Mouse (Mus musculus): ENCODE measurements around the gene Pram1. TPM values are rescaled to one million over a fixed set of nuclear protein-coding genes. Genes with fewer than 3 reads are reported as not detected.
"Not testable (repeated sequence)": the region's sequence is repeated elsewhere in the genome, so short reads cannot be mapped to it uniquely, and the experiment has no call there.

Pram1 gene
- 0.80 TPM in 1 of 2 replicates, not detected in the other for polyA plus RNA-seq (2015; fragmentation: Nextera tagmentation; extraction: Ambion mirVana)

GRCm38 (mm10) chr17:33637516-33638276 is at the start of gene Pram1:
TSS of gene Pram1 (plus strand) at chr17:33638056.
- H3K4me1 ChIP-seq, result no peaks in the 10 kb centered on the region
- no peaks in the 10 kb centered on the region for H3K27me3 ChIP-seq
- no peak for ATAC-seq (replicated peaks; ENCODE audit: low FRiP score)
- H3K4me2 ChIP-seq, result no peak within 1 kb of the TSS
- peaks cover 23% of the 10 kb centered on the region; the same call in 1 of the 2 replicates for H3K36me3 ChIP-seq
- WGBS, result 73% methylated on average over 4 of the region's 4 CpGs
- H3K9me3 ChIP-seq (replicated peaks), result no peaks in the 10 kb centered on the region
- no peak within 1 kb of the TSS for H3K4me3 ChIP-seq (replicated peaks)
- no peak within 1 kb of the TSS for H3K9ac ChIP-seq
- no peak within 1 kb of the TSS for H3K27ac ChIP-seq

GRCm38 (mm10) chr17:33597271-33597670 is 40.6 kb upstream of the Pram1 start:
- Histone ChIP-seq H3K4me2 (no peak overlapping the region), H3K36me3 (no peaks in the 10 kb centered on the region), H3K4me3 (replicated peaks) (no peak overlapping the region), H3K9ac (no peak overlapping the region), H3K4me1 (no peaks in the 10 kb centered on the region), H3K27me3 (no peaks in the 10 kb centered on the region), H3K9me3 (replicated peaks) (no peaks in the 10 kb centered on the region), H3K27ac (no peak overlapping the region)
- ATAC-seq (replicated peaks; ENCODE audit: low FRiP score), result no peak

GRCm38 (mm10) chr17:33598506-33598905 is 39.4 kb upstream of the Pram1 start:
- no peak overlapping the region for H3K9ac ChIP-seq
- ATAC-seq (replicated peaks; ENCODE audit: low FRiP score), result no peak
- H3K4me2 ChIP-seq, result no peak overlapping the region
- H3K36me3 ChIP-seq, result no peaks in the 10 kb centered on the region
- 92% methylated on average over 5 of the region's 5 CpGs for WGBS
- no peaks in the 10 kb centered on the region for H3K4me1 ChIP-seq
- H3K27ac ChIP-seq, result no peak overlapping the region
- H3K4me3 ChIP-seq (replicated peaks), result no peak overlapping the region
- H3K27me3 ChIP-seq, result no peaks in the 10 kb centered on the region
- no peaks in the 10 kb centered on the region for H3K9me3 ChIP-seq (replicated peaks)

GRCm38 (mm10) chr17:33599836-33600475 is 37.9 kb upstream of the Pram1 start:
- H3K36me3 ChIP-seq, result no peaks in the 10 kb centered on the region
- no peak overlapping the region for H3K27ac ChIP-seq
- no peak overlapping the region for H3K4me3 ChIP-seq (replicated peaks)
- no peak overlapping the region for H3K4me2 ChIP-seq
- no peaks in the 10 kb centered on the region for H3K9me3 ChIP-seq (replicated peaks)
- no peak for ATAC-seq (replicated peaks; ENCODE audit: low FRiP score)
- H3K9ac ChIP-seq, result no peak overlapping the region
- no peaks in the 10 kb centered on the region for H3K27me3 ChIP-seq
- no peaks in the 10 kb centered on the region for H3K4me1 ChIP-seq
- WGBS, result 86% methylated on average over 8 of the region's 8 CpGs

- Histone ChIP-seq H3K4me1 (no peaks in the 10 kb centered on the region), H3K27ac (no peak overlapping the region), H3K4me3 (replicated peaks) (no peak overlapping the region), H3K36me3 (no peaks in the 10 kb centered on the region), H3K4me2 (no peak overlapping the region), H3K27me3 (no peaks in the 10 kb centered on the region), H3K9me3 (replicated peaks) (no peaks in the 10 kb centered on the region), H3K9ac (no peak overlapping the region)
- 81% methylated on average over 3 of the region's 3 CpGs for WGBS
- ATAC-seq (replicated peaks; ENCODE audit: low FRiP score), result no peak
Measured at GRCm38 (mm10) chr17:33600831-33601230, 37.0 kb upstream of the Pram1 start.

GRCm38 (mm10) chr17:33601947-33602346 is 35.9 kb upstream of the Pram1 start:
- ATAC-seq (replicated peaks; ENCODE audit: low FRiP score), result no peak
- Histone ChIP-seq H3K4me1 (no peaks in the 10 kb centered on the region), H3K4me3 (replicated peaks) (no peak overlapping the region), H3K9ac (no peak overlapping the region), H3K4me2 (no peak overlapping the region), H3K27me3 (no peaks in the 10 kb centered on the region), H3K27ac (no peak overlapping the region), H3K9me3 (replicated peaks) (no peaks in the 10 kb centered on the region), H3K36me3 (no peaks in the 10 kb centered on the region)
- WGBS, result 83% methylated on average over 12 of the region's 12 CpGs

GRCm38 (mm10) chr17:33607273-33607672 is 30.6 kb upstream of the Pram1 start:
- Histone ChIP-seq H3K27me3 (no peaks in the 10 kb centered on the region), H3K9ac (no peak overlapping the region), H3K9me3 (replicated peaks) (no peaks in the 10 kb centered on the region), H3K27ac (no peak overlapping the region), H3K4me3 (replicated peaks) (no peak overlapping the region), H3K36me3 (no peaks in the 10 kb centered on the region), H3K4me2 (no peak overlapping the region), H3K4me1 (no peaks in the 10 kb centered on the region)
- no peak for ATAC-seq (replicated peaks; ENCODE audit: low FRiP score)
- WGBS, result 84% methylated on average over 2 of the region's 2 CpGs

- H3K4me2 ChIP-seq, result no peak overlapping the region
- no peaks in the 10 kb centered on the region for H3K36me3 ChIP-seq
- no peak overlapping the region for H3K27ac ChIP-seq
- H3K27me3 ChIP-seq, result no peaks in the 10 kb centered on the region
- 88% methylated on average over 7 of the region's 7 CpGs for WGBS
- no peak for ATAC-seq (replicated peaks; ENCODE audit: low FRiP score)
- H3K9me3 ChIP-seq (replicated peaks), result no peaks in the 10 kb centered on the region
- no peak overlapping the region for H3K4me3 ChIP-seq (replicated peaks)
- no peak overlapping the region for H3K9ac ChIP-seq
- no peaks in the 10 kb centered on the region for H3K4me1 ChIP-seq
Measured at GRCm38 (mm10) chr17:33610548-33610947, 27.3 kb upstream of the Pram1 start.

- H3K36me3 ChIP-seq, result not testable (repeated sequence)
Measured at GRCm38 (mm10) chr17:33613726-33614125, 24.1 kb upstream of the Pram1 start.

GRCm38 (mm10) chr17:33627281-33627680 is 10.6 kb upstream of the Pram1 start:
- H3K4me2 ChIP-seq, result no peak overlapping the region
- 93% methylated on average over 3 of the region's 3 CpGs for WGBS
- H3K9me3 ChIP-seq (replicated peaks), result no peaks in the 10 kb centered on the region
- peaks cover 12% of the 10 kb centered on the region for H3K36me3 ChIP-seq
- H3K4me3 ChIP-seq (replicated peaks), result no peak overlapping the region
- no peak for ATAC-seq (replicated peaks; ENCODE audit: low FRiP score)
- no peaks in the 10 kb centered on the region for H3K27me3 ChIP-seq
- H3K4me1 ChIP-seq, result peaks cover 19% of the 10 kb centered on the region
- H3K27ac ChIP-seq, result no peak overlapping the region
- no peak overlapping the region for H3K9ac ChIP-seq

More at GRCm38 (mm10) chr17:33613726-33614125, 24.1 kb upstream of the Pram1 start:
- H3K4me3 ChIP-seq (replicated peaks); ATAC-seq (replicated peaks; ENCODE audit: low FRiP score); H3K4me1 ChIP-seq; H3K4me2 ChIP-seq; H3K9ac ChIP-seq; H3K9me3 ChIP-seq (replicated peaks); H3K27ac ChIP-seq; H3K27me3 ChIP-seq: not testable (repeated sequence)
- 91% methylated on average over 5 of the region's 5 CpGs for WGBS

GRCm38 (mm10) chr17:33628621-33629486 is 9.0 kb upstream of the Pram1 start, which contains the start of gene Zfp414:
TSS of gene Zfp414 (plus strand) at chr17:33629090.
- H3K4me2 ChIP-seq, result peak within 1 kb of the TSS; percentile 80
- H3K4me3 ChIP-seq (replicated peaks), result peak within 1 kb of the TSS; percentile 66
- H3K27ac ChIP-seq, result peak within 1 kb of the TSS; percentile 99
- H3K36me3 ChIP-seq, result peaks cover 22% of the 10 kb centered on the region
- ATAC-seq (replicated peaks; ENCODE audit: low FRiP score), result peak; percentile 97
- WGBS, result 3% methylated on average over 32 of the region's 35 CpGs
- no peaks in the 10 kb centered on the region for H3K9me3 ChIP-seq (replicated peaks)
- H3K4me1 ChIP-seq, result peaks cover 19% of the 10 kb centered on the region
- peak within 1 kb of the TSS; percentile 70 for H3K9ac ChIP-seq
- H3K27me3 ChIP-seq, result no peaks in the 10 kb centered on the region

All from kidney, embryonic 15.5 days (tissue).